Mouse (Mus musculus): ENCODE measurements around the gene Mb. TPM values are rescaled to one million over a fixed set of nuclear protein-coding genes. Genes with fewer than 3 reads are reported as not detected.

Gene Mb
- polyA plus RNA-seq, 1 experiment from 2014 or later = 1.7 TPM

DNA sequence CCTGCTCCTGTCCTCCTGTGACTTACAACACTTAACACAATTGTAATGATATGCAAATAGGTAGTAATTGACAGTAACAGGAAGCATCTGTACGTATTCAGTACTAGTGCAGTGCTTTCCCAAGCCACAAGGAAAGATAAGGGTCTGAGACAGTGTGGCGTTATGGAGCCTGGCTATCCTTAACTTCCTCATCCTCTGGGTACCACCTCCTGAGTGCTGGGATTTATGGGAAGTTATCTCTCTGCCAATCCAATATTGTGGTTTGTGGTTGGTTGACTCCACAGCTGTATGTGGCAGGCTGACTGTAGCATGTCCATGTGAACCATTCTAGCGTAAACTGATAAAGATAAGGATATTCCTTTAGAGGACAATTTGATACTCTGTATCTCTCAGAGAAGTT lies 9.7 kb downstream of the Mb start:
- no peaks in the 10 kb centered on the region for H3K27me3 ChIP-seq
- no peak for ATAC-seq (ENCODE audit: insufficient number of reproducible peaks, insufficient read depth, low FRiP score, low TSS enrichment, low read depth)
- 55% methylated on average over 3 of the region's 3 CpGs for WGBS
- peaks cover 68% of the 10 kb centered on the region for H3K4me1 ChIP-seq
- no peaks in the 10 kb centered on the region for H3K9me3 ChIP-seq
- H3K4me3 ChIP-seq = no peak overlapping the region
- no peaks in the 10 kb centered on the region for H3K36me3 ChIP-seq
- H3K4me2 ChIP-seq = no peak overlapping the region
- peak overlapping the region; percentile 68 for H3K27ac ChIP-seq
- H3K9ac ChIP-seq = no peak overlapping the region

- Histone ChIP-seq H3K4me1 (peaks cover 56% of the 10 kb centered on the region), H3K36me3 (no peaks in the 10 kb centered on the region), H3K4me3 (no peak overlapping the region), H3K9ac (no peak overlapping the region), H3K27me3 (no peaks in the 10 kb centered on the region), H3K4me2 (no peak overlapping the region), H3K9me3 (no peaks in the 10 kb centered on the region), H3K27ac (0 out of 2 replicates have a peak overlapping the region, but pooled peaks have one; percentile 68)
- 53% methylated on average over 8 of the region's 9 CpGs for WGBS
- ATAC-seq (ENCODE audit: insufficient number of reproducible peaks, insufficient read depth, low FRiP score, low TSS enrichment, low read depth) = no peak
These were observed 11.2 kb downstream of the Mb start for GRCm38 (mm10) chr15:77039211-77039700.

DNA sequence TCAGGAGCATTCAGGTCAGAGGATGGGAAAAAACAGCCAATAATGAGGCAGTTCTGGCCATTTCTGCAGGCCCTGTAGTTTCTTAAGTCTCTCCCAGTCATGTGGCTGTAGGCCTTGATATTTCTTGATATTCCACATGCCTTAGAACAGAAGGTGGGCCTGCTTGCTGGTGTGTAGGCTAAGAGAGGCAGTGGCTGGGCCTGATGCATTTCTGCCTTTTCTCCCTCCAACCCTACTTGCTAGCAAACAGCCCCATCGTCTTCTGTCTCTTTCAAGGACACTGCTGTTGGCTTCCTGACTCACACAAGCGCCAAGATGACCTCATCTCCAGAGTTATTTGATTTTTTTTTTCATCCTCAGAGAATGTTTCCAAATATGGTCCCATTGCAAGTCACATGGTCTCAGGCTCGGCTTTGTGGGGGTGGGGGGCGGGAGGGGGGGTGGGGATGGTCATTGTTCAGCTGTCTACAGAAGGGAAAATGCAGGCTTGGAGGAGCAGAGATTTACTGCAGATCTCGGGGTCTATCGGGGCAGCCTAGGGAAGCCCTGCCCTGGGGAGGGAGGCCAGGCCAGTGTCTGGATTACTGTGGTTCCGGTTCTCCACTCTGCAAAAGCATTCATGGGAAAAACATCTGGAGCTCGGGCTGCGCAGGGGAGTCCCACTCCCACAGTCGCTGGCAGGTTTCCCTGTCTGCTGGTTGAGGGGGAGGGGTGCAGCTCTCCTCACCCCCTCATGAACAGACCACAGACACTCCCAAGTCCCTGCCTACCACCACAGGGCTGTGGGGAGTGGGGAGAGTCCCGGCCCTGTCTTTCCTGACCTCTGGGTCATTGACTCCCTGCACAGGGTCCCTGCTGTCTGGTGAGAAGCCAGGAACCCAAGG lies 12.9 kb downstream of the Mb start:
- H3K9ac ChIP-seq = peak overlapping the region; percentile 57
- ATAC-seq (ENCODE audit: insufficient number of reproducible peaks, insufficient read depth, low FRiP score, low TSS enrichment, low read depth) = peak; percentile 85
- peak overlapping the region; percentile 98 for H3K27ac ChIP-seq
- no peaks in the 10 kb centered on the region for H3K27me3 ChIP-seq
- WGBS = 13% methylated on average over 11 of the region's 11 CpGs
- H3K4me1 ChIP-seq = peaks cover 50% of the 10 kb centered on the region
- H3K36me3 ChIP-seq = no peaks in the 10 kb centered on the region
- H3K4me2 ChIP-seq = peak overlapping the region; percentile 28
- no peak overlapping the region for H3K4me3 ChIP-seq
- no peaks in the 10 kb centered on the region for H3K9me3 ChIP-seq

GRCm38 (mm10) chr15:77036989-77037277 lies 13.5 kb downstream of the Mb start:
- Histone ChIP-seq H3K9me3 (no peaks in the 10 kb centered on the region), H3K4me2 (peak overlapping the region; percentile 28; the same call in 1 of the 2 replicates), H3K27me3 (no peaks in the 10 kb centered on the region), H3K4me1 (peaks cover 50% of the 10 kb centered on the region), H3K27ac (peak overlapping the region; percentile 98), H3K9ac (peak overlapping the region; percentile 57), H3K4me3 (no peak overlapping the region), H3K36me3 (no peaks in the 10 kb centered on the region)
- no peak for ATAC-seq (ENCODE audit: insufficient number of reproducible peaks, insufficient read depth, low FRiP score, low TSS enrichment, low read depth)
- WGBS = 31% methylated on average over 2 of the region's 2 CpGs

DNA sequence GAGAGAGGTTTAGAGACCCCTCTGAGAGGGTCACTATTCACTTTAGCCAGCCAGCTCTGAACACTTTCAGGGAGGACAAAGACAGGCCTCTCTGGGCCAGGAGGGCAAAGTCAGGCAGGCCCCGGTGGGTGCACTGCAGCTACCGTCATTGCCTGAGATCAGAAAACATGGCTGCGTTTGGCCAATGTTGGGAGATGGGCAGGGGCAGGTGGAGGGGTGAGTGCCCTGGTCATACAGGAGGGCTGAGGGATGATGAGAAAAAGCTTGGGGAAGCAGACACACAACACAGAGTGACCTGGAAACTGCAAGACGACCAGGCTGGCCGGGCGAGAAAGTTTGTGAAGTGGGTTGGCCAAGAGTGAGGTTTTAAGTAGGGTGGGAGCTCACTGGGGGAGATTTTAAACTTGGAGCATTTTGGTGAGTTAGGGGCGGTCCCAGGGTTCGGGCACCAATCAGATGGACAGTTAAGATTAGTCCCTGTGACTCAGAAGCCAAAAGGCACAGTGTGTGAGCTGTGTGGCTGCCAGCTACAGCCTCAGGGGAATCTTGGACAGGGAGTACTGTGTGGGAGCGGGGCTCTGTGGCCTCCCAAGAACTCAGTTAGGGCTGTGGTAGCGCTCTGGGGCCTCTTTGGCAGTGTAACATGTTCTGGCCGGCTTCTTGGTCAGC lies 14.0 kb downstream of the Mb start:
- peaks cover 50% of the 10 kb centered on the region for H3K4me1 ChIP-seq
- ATAC-seq (ENCODE audit: insufficient number of reproducible peaks, insufficient read depth, low FRiP score, low TSS enrichment, low read depth) = peak; percentile 39; the same call in 1 of the 2 replicates
- no peak overlapping the region for H3K4me3 ChIP-seq
- H3K36me3 ChIP-seq = no peaks in the 10 kb centered on the region
- peak overlapping the region; percentile 98 for H3K27ac ChIP-seq
- WGBS = 61% methylated on average over 11 of the region's 11 CpGs
- peak overlapping the region; percentile 57 for H3K9ac ChIP-seq
- no peaks in the 10 kb centered on the region for H3K27me3 ChIP-seq
- no peaks in the 10 kb centered on the region for H3K9me3 ChIP-seq
- peak overlapping the region; percentile 2; the same call in 1 of the 2 replicates for H3K4me2 ChIP-seq

GRCm38 (mm10) chr15:77035643-77036042 lies 14.8 kb downstream of the Mb start:
- no peak overlapping the region for H3K4me3 ChIP-seq
- H3K9me3 ChIP-seq = no peaks in the 10 kb centered on the region
- peak overlapping the region; percentile 98 for H3K27ac ChIP-seq
- no peak for ATAC-seq (ENCODE audit: insufficient number of reproducible peaks, insufficient read depth, low FRiP score, low TSS enrichment, low read depth)
- peak overlapping the region; percentile 11; the same call in 1 of the 2 replicates for H3K9ac ChIP-seq
- peaks cover 46% of the 10 kb centered on the region for H3K4me1 ChIP-seq
- WGBS = 79% methylated on average over 3 of the region's 3 CpGs
- no peak overlapping the region for H3K4me2 ChIP-seq
- no peaks in the 10 kb centered on the region for H3K36me3 ChIP-seq
- no peaks in the 10 kb centered on the region for H3K27me3 ChIP-seq

GRCm38 (mm10) chr15:77034526-77034925 lies 15.9 kb downstream of the Mb start:
- ATAC-seq (ENCODE audit: insufficient number of reproducible peaks, insufficient read depth, low FRiP score, low TSS enrichment, low read depth) = no peak
- Histone ChIP-seq H3K9me3 (no peaks in the 10 kb centered on the region), H3K9ac (no peak overlapping the region), H3K4me1 (peaks cover 39% of the 10 kb centered on the region), H3K4me3 (no peak overlapping the region), H3K27me3 (no peaks in the 10 kb centered on the region), H3K4me2 (no peak overlapping the region), H3K36me3 (no peaks in the 10 kb centered on the region), H3K27ac (peak overlapping the region; percentile 22; the same call in 1 of the 2 replicates)
- WGBS = 80% methylated on average over 6 of the region's 6 CpGs

- Histone ChIP-seq H3K9me3 (no peaks in the 10 kb centered on the region), H3K27ac (no peak overlapping the region), H3K9ac (no peak overlapping the region), H3K36me3 (no peaks in the 10 kb centered on the region), H3K27me3 (no peaks in the 10 kb centered on the region), H3K4me1 (peaks cover 24% of the 10 kb centered on the region), H3K4me2 (no peak overlapping the region), H3K4me3 (no peak overlapping the region)
- ATAC-seq (ENCODE audit: insufficient number of reproducible peaks, insufficient read depth, low FRiP score, low TSS enrichment, low read depth) = no peak
- WGBS = 48% methylated on average over 3 of the region's 3 CpGs
These were observed 19.2 kb downstream of the Mb start for GRCm38 (mm10) chr15:77031271-77031670.

- Histone ChIP-seq H3K27me3 (no peaks in the 10 kb centered on the region), H3K4me2 (peak overlapping the region; percentile 42; the same call in 1 of the 2 replicates), H3K36me3 (no peaks in the 10 kb centered on the region), H3K4me1 (peaks cover 17% of the 10 kb centered on the region), H3K9me3 (no peaks in the 10 kb centered on the region), H3K4me3 (0 out of 2 replicates have a peak overlapping the region, but pooled peaks have one; percentile 15), H3K9ac (peak overlapping the region; percentile 6; the same call in 1 of the 2 replicates), H3K27ac (peak overlapping the region; percentile 88)
- 25% methylated on average over 7 of the region's 7 CpGs for WGBS
- ATAC-seq (ENCODE audit: insufficient number of reproducible peaks, insufficient read depth, low FRiP score, low TSS enrichment, low read depth) = peak; percentile 76; the same call in 1 of the 2 replicates
These were observed 21.0 kb downstream of the Mb start for GRCm38 (mm10) chr15:77029331-77029991.

DNA sequence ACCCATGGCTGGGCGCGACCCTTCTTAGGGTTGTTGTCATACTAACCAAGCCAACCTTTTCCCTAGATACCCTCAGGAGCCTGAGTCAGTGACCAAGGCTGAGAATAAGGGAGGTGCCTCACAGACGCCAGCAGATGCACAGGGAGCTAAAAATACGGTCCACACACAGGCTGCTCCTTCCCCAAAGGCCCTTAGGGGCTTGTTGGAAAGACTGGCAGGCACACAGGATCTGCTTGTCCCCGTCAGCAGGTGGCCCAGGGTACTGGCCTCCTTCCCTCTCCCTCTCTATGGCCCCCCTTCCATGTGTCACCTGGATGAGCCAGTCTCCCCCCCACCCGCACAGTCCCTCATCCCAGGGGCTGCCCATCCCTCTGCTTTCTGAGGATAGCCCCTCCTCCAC lies 22.8 kb downstream of the Mb start:
- Histone ChIP-seq H3K27ac (no peak overlapping the region), H3K27me3 (no peaks in the 10 kb centered on the region), H3K36me3 (no peaks in the 10 kb centered on the region), H3K4me3 (no peak overlapping the region), H3K9ac (no peak overlapping the region), H3K4me1 (peaks cover 21% of the 10 kb centered on the region), H3K4me2 (no peak overlapping the region), H3K9me3 (no peaks in the 10 kb centered on the region)
- no peak for ATAC-seq (ENCODE audit: insufficient number of reproducible peaks, insufficient read depth, low FRiP score, low TSS enrichment, low read depth)
- WGBS = 63% methylated on average over 6 of the region's 6 CpGs

DNA sequence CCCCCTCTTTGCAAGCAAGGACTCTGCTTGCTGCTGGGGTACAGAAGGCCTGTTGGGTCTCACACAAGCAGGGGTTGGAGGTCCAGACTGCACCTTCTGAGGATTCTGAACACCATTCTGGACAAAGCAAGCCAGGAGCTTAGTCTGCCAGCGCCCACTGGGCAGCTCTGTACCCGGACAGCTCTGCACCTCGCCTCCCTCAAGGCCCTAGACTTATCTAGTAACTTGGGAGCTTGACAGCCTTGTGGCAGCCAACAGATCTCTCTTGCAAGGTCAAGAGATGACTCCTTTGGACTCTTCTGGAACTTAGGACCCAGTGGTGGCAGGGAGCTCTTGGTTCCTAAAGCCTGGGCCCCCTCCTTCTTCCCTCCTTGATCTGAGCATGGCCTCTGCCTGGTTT lies 23.4 kb downstream of the Mb start:
- no peak overlapping the region for H3K9ac ChIP-seq
- H3K4me2 ChIP-seq = no peak overlapping the region
- no peak overlapping the region for H3K27ac ChIP-seq
- H3K4me1 ChIP-seq = peaks cover 27% of the 10 kb centered on the region
- no peaks in the 10 kb centered on the region for H3K27me3 ChIP-seq
- no peaks in the 10 kb centered on the region for H3K36me3 ChIP-seq
- no peak for ATAC-seq (ENCODE audit: insufficient number of reproducible peaks, insufficient read depth, low FRiP score, low TSS enrichment, low read depth)
- no peaks in the 10 kb centered on the region for H3K9me3 ChIP-seq
- no peak overlapping the region for H3K4me3 ChIP-seq
- 95% methylated on average over 3 of the region's 3 CpGs for WGBS

Data from embryonic facial prominence, embryonic 13.5 days (tissue).